Mouse (Mus musculus) spleen, postnatal 4 days (tissue): ENCODE results near the gene Gm49358.

Source experiments
- DNase-seq, 2 experiments: peaks; one replicate each; pipeline ENCODE4 v3.0.0; 2022; ENCODE audit warnings: low spot score in 2 of 2

The Gm49358 gene

GRCm38 (mm10) chr10:86778398-86779116 is 14.8 kb downstream of the Gm49358 start, which contains the start of gene Nt5dc3:
Gene Nt5dc3, plus strand, starts transcription at chr10:86779005.
- DNase-seq: peak; percentile 96

GRCm38 (mm10) chr10:86779117-86779755 is 15.5 kb downstream of the Gm49358 start:
- DNase-seq: peak; percentile 25 to 71

GRCm38 (mm10) chr10:86779816-86780500 is 16.2 kb downstream of the Gm49358 start:
- DNase-seq: no peak

- DNase-seq: no peak
These were observed 17.9 kb downstream of the Gm49358 start for GRCm38 (mm10) chr10:86781641-86782040.

- DNase-seq: no peak
These were observed 18.9 kb downstream of the Gm49358 start for GRCm38 (mm10) chr10:86782656-86783055.

GRCm38 (mm10) chr10:86783561-86783960 is 19.8 kb downstream of the Gm49358 start:
- DNase-seq: no peak

GRCm38 (mm10) chr10:86784126-86784675 is 20.4 kb downstream of the Gm49358 start:
- DNase-seq: no peak

- DNase-seq: no peak
These were observed 21.6 kb downstream of the Gm49358 start for GRCm38 (mm10) chr10:86785396-86785795.

GRCm38 (mm10) chr10:86786083-86786482 is 22.3 kb downstream of the Gm49358 start:
- DNase-seq: no peak

- no peak for DNase-seq
These were observed 24.4 kb downstream of the Gm49358 start for GRCm38 (mm10) chr10:86788193-86788592.

- DNase-seq: no peak
These were observed 25.4 kb downstream of the Gm49358 start for GRCm38 (mm10) chr10:86789146-86789672.

- no peak for DNase-seq
These were observed 27.9 kb downstream of the Gm49358 start for GRCm38 (mm10) chr10:86791507-86792184.

- no peak for DNase-seq
These were observed 29.8 kb downstream of the Gm49358 start for GRCm38 (mm10) chr10:86793509-86793951.

- DNase-seq: no peak
These were observed 30.4 kb downstream of the Gm49358 start for GRCm38 (mm10) chr10:86794196-86794595.

GRCm38 (mm10) chr10:86794794-86795535 is 31.2 kb downstream of the Gm49358 start:
- DNase-seq: no peak

GRCm38 (mm10) chr10:86796073-86796741 is 32.4 kb downstream of the Gm49358 start:
- no peak for DNase-seq

GRCm38 (mm10) chr10:86807362-86807761 is 43.6 kb downstream of the Gm49358 start:
- no peak for DNase-seq

GRCm38 (mm10) chr10:86808013-86808758 is 44.4 kb downstream of the Gm49358 start:
- no peak for DNase-seq

- DNase-seq: no peak
These were observed 46.2 kb downstream of the Gm49358 start for GRCm38 (mm10) chr10:86810000-86810399.
